Mouse (Mus musculus) midbrain, embryonic 16.5 days (tissue): ENCODE measurements around the gene Hist2h2aa2. TPM values are rescaled to one million over a fixed set of nuclear protein-coding genes. Genes with fewer than 3 reads are reported as not detected.

Source experiments
- ATAC-seq: fragments of 200-750 bp; cut with Nextera tagmentation; 2 replicates; pipeline ENCODE4 v1.8.0; 2017; ENCODE audit warnings: moderate TSS enrichment
- H3K27ac ChIP-seq: fragments of 300-500 bp; sonication (generic); 2 replicates; pipeline ENCODE4 v1.5.1; 2014; ENCODE audit warnings: mild to moderate bottlenecking, low read length, mixed read lengths
- H3K27me3 ChIP-seq: fragments of 300-500 bp; sonication (generic); 2 replicates; pipeline ENCODE4 v1.6.1; 2014; ENCODE audit warnings: low read depth, low read length, mixed read lengths; ENCODE audit not compliant: control insufficient read depth, insufficient read depth
- H3K36me3 ChIP-seq: fragments of 300-500 bp; sonication (generic); 2 replicates; pipeline ENCODE4 v1.6.1; 2014; ENCODE audit warnings: mild to moderate bottlenecking, low read length, moderate library complexity, mixed read lengths; ENCODE audit not compliant: control insufficient read depth, insufficient read depth
- H3K4me1 ChIP-seq: fragments of 300-500 bp; sonication (generic); 2 replicates; pipeline ENCODE4 v1.6.1; 2014; ENCODE audit warnings: mild to moderate bottlenecking, low read length, mixed read lengths; ENCODE audit not compliant: control insufficient read depth, insufficient read depth
- H3K4me2 ChIP-seq: fragments of 300-500 bp; sonication (generic); 2 replicates; pipeline ENCODE4 v1.6.1; 2014; ENCODE audit warnings: mild to moderate bottlenecking, low read length, mixed read lengths
- H3K4me3 ChIP-seq: fragments of 300-500 bp; sonication (generic); 2 replicates; pipeline ENCODE4 v1.5.1; 2014; ENCODE audit warnings: low read depth, mild to moderate bottlenecking, low read length, moderate library complexity, mixed read lengths
- H3K9ac ChIP-seq: fragments of 300-500 bp; sonication (generic); 2 replicates; pipeline ENCODE4 v1.6.1; 2014; ENCODE audit warnings: low read depth, low read length, mixed read lengths
- H3K9me3 ChIP-seq: fragments of 300-500 bp; sonication (generic); replicated peaks from 2 replicates; pipeline ENCODE4 v1.6.1; 2014; ENCODE audit warnings: mild to moderate bottlenecking, low read length, mixed read lengths; ENCODE audit not compliant: control insufficient read depth, poor library complexity, severe bottlenecking
- WGBS: fragments of 180-500 bp; shearing (Covaris S2); extraction: QIAGEN DNeasy Blood & Tissue Kit; methylation state at CpG from one replicate; pipeline ENCODE4 v1.1.7; 2014; 5-methylcytosine and 5-hydroxymethylcytosine counted together
- microRNA-seq: library from miRNA; unstranded; fragments of <30 nt; microRNA quantifications from one replicate; pipeline ENCODE4, GENCODE M21; 2017
- polyA plus RNA-seq: library from polyadenylated mRNA; unstranded; fragments of >200 nt; fragmentation: Nextera tagmentation; extraction: Ambion mirVana; gene quantifications from 2 replicates; pipeline ENCODE4 v1.2.1, GENCODE M21; 2015

Hist2h2aa2 gene
- polyA plus RNA-seq, 1 experiment from 2014 or later: 38.1 TPM

- peak; percentile 95 for ATAC-seq
- Histone ChIP-seq H3K9ac (peak overlapping the region; percentile 92), H3K9me3 (no peaks in the 10 kb centered on the region), H3K36me3 (peaks cover 17% of the 10 kb centered on the region), H3K4me2 (peak overlapping the region; percentile 96), H3K4me3 (peak overlapping the region; percentile 79), H3K4me1 (peaks cover 12% of the 10 kb centered on the region), H3K27me3 (no peaks in the 10 kb centered on the region), H3K27ac (peak overlapping the region; percentile 98)
- WGBS: under 1% methylated on average over 50 of the region's 50 CpGs
Measured at GRCm38 (mm10) chr3:96197129-96197749, 42.8 kb downstream of the Hist2h2aa2 start.

DNA sequence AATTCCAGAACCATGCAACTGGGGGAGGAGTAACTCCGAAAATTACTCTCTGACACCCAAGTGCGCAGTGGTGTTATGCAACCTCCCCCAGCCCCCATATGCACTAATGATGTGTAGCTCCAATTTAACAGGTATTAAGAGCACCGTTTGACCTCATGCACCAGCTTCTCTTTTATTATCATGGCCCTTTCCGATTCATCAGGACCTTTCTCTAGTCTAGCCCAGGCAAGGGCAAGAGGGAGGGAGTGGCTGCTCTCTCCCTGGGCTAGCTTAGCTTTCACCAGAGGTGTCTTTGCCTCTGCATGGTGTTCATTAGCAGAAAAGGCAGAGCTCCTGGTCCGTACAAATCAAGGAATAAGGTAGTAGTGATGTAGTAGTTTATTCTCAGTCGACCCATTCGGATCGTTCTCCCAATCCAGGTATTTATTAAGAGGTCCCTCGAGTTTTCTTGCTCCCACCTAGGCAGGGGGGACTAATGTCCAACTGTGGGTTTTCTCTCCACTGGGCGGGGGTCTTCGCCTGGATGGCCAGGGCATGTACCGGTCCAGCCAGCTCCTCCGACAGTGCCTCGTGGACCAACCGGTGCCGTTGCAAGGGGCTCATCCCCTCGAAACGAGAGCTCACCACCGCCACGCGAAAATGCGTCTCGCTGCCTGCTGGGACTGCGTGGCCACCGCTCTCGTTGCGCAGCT is 43.5 kb downstream of the Hist2h2aa2 start:
- H3K27ac ChIP-seq: peak overlapping the region; percentile 98
- H3K36me3 ChIP-seq: peaks cover 18% of the 10 kb centered on the region
- H3K9ac ChIP-seq: peak overlapping the region; percentile 92
- peak overlapping the region; percentile 79 for H3K4me3 ChIP-seq
- no peaks in the 10 kb centered on the region for H3K27me3 ChIP-seq
- H3K4me1 ChIP-seq: peaks cover 12% of the 10 kb centered on the region
- H3K9me3 ChIP-seq: no peaks in the 10 kb centered on the region
- H3K4me2 ChIP-seq: peak overlapping the region; percentile 96
- ATAC-seq: peak; percentile 10; the same call in 1 of the 2 replicates
- WGBS: 18% methylated on average over 27 of the region's 27 CpGs

GRCm38 (mm10) chr3:96195616-96196313 is 44.3 kb downstream of the Hist2h2aa2 start:
- H3K4me2 ChIP-seq: peak overlapping the region; percentile 96; the same call in 1 of the 2 replicates
- peaks cover 18% of the 10 kb centered on the region for H3K36me3 ChIP-seq
- H3K9ac ChIP-seq: no peak overlapping the region
- WGBS: 93% methylated on average over 11 of the region's 11 CpGs
- no peak for ATAC-seq
- no peaks in the 10 kb centered on the region for H3K27me3 ChIP-seq
- H3K9me3 ChIP-seq: no peaks in the 10 kb centered on the region
- peaks cover 12% of the 10 kb centered on the region for H3K4me1 ChIP-seq
- H3K27ac ChIP-seq: no peak overlapping the region; the same call in 1 of the 2 replicates
- H3K4me3 ChIP-seq: no peak overlapping the region; the same call in 1 of the 2 replicates

- Histone ChIP-seq H3K27me3 (no peaks in the 10 kb centered on the region), H3K27ac (no peak overlapping the region), H3K4me2 (no peak overlapping the region), H3K9me3 (no peaks in the 10 kb centered on the region), H3K36me3 (peaks cover 23% of the 10 kb centered on the region), H3K4me1 (peaks cover 12% of the 10 kb centered on the region), H3K4me3 (no peak overlapping the region), H3K9ac (no peak overlapping the region)
- no peak for ATAC-seq
- 89% methylated on average over 10 of the region's 10 CpGs for WGBS
Measured at GRCm38 (mm10) chr3:96194966-96195365, 45.1 kb downstream of the Hist2h2aa2 start.

- no peak overlapping the region for H3K27ac ChIP-seq
- H3K36me3 ChIP-seq: peaks cover 39% of the 10 kb centered on the region
- no peak overlapping the region for H3K9ac ChIP-seq
- H3K27me3 ChIP-seq: no peaks in the 10 kb centered on the region
- peaks cover 11% of the 10 kb centered on the region for H3K4me1 ChIP-seq
- ATAC-seq: no peak
- H3K9me3 ChIP-seq: no peaks in the 10 kb centered on the region
- H3K4me2 ChIP-seq: no peak overlapping the region
- no peak overlapping the region for H3K4me3 ChIP-seq
- 74% methylated on average over 12 of the region's 12 CpGs for WGBS
Measured at GRCm38 (mm10) chr3:96192977-96193376, 47.1 kb downstream of the Hist2h2aa2 start.

Small RNA genes lying within 50 kb of the gene (microRNA-seq; reads per million reads assigned to microRNA genes)
- gene Gm44492 (not detected), gene Gm47311 (not detected), gene Gm47313 (not detected)

Other genes with a start within 250 kb of the Hist2h2aa2 start
- 46.1 and 54.6 TPM in 2 replicates for gene Plekho1, start 244.3 kb downstream of the Hist2h2aa2 start, polyA plus RNA-seq
- gene Vps45, start 181.8 kb downstream of the Hist2h2aa2 start, polyA plus RNA-seq: 62.0 and 64.7 TPM in 2 replicates
- gene Otud7b, start 135.7 kb downstream of the Hist2h2aa2 start, polyA plus RNA-seq: 7.0 and 8.4 TPM in 2 replicates
- gene Mtmr11, start 78.3 kb downstream of the Hist2h2aa2 start, polyA plus RNA-seq: 7.8 and 15.1 TPM in 2 replicates
- 134 and 136 TPM in 2 replicates for gene Sf3b4, start 67.9 kb downstream of the Hist2h2aa2 start, polyA plus RNA-seq
- 123 and 137 TPM in 2 replicates for gene Sv2a, start 59.1 kb downstream of the Hist2h2aa2 start, polyA plus RNA-seq
- 51.3 and 52.2 TPM in 2 replicates for gene Bola1, start 20.6 kb downstream of the Hist2h2aa2 start, polyA plus RNA-seq
- not detected in 2 replicates for gene Hist2h2ab, start 20.4 kb downstream of the Hist2h2aa2 start, polyA plus RNA-seq
- gene Hist2h2ac, start 19.4 kb downstream of the Hist2h2aa2 start, polyA plus RNA-seq: 0.66 and 0.99 TPM in 2 replicates
- 4.4 and 4.7 TPM in 2 replicates for gene Hist2h2be, start 19.2 kb downstream of the Hist2h2aa2 start, polyA plus RNA-seq
- gene Hist2h3c2, start 1.1 kb downstream of the Hist2h2aa2 start, polyA plus RNA-seq: 1.3 TPM in 2 replicates
- 7.4 and 13.2 TPM in 2 replicates for gene Hist2h2aa1, start 5.2 kb upstream of the Hist2h2aa2 start, polyA plus RNA-seq
- gene Hist2h3c1, start 6.4 kb upstream of the Hist2h2aa2 start, polyA plus RNA-seq: 0.39 TPM in 1 of 2 replicates, not detected in the other
- gene Hist2h4, start 23.0 kb upstream of the Hist2h2aa2 start, polyA plus RNA-seq: 3.3 and 3.8 TPM in 2 replicates
- gene Hist2h3b, start 28.4 kb upstream of the Hist2h2aa2 start, polyA plus RNA-seq: 5.9 and 7.6 TPM in 2 replicates
- 1.1 TPM in 1 of 2 replicates, not detected in the other for gene Hist2h2bb, start 29.5 kb upstream of the Hist2h2aa2 start, polyA plus RNA-seq
- gene Fcgr1, start 53.7 kb upstream of the Hist2h2aa2 start, polyA plus RNA-seq: 0.89 and 1.5 TPM in 2 replicates
- not detected in 2 replicates for gene BC107364, start 212.0 kb upstream of the Hist2h2aa2 start, polyA plus RNA-seq